Mouse (Mus musculus) olfactory bulb, adult 2 months (tissue): ENCODE measurements around the gene Ptpdc1.

Experiments
- CTCF ChIP-seq: fragments of 200-500 bp; IDR thresholded peaks from 2 replicates; pipeline ENCODE4 v1.5.1; 2012; ENCODE audit warnings: low read depth, mild to moderate bottlenecking, low read length, moderate library complexity; ENCODE audit not compliant: insufficient read depth
- POLR2A ChIP-seq: fragments of 200-500 bp; IDR thresholded peaks from 2 replicates; pipeline ENCODE4 v1.6.1; 2012; ENCODE audit warnings: mild to moderate bottlenecking, low read depth, low read length, moderate library complexity; ENCODE audit not compliant: insufficient read depth

GRCm38 (mm10) chr13:48674609-48675008, 49.1 kb upstream of the Ptpdc1 start:
- no peak for TF ChIP-seq CTCF
- TF ChIP-seq POLR2A, result no peak
